Mouse (Mus musculus) bone marrow macrophage, adult 2 months (primary cell): ENCODE data around the gene Apol8.

Experiments used
- CTCF ChIP-seq: IDR thresholded peaks from 2 replicates; pipeline ENCODE4 v1.5.1; 2012; ENCODE audit warnings: low read depth, mild to moderate bottlenecking, low read length, moderate library complexity
- POLR2A ChIP-seq: IDR thresholded peaks from 2 replicates; pipeline ENCODE4 v1.6.1; 2012; ENCODE audit warnings: mild to moderate bottlenecking, low read depth, low read length, borderline replicate concordance

GRCm38 (mm10) chr15:77770341-77770740 is 13.5 kb upstream of the Apol8 start:
- no peak for TF ChIP-seq CTCF
- no peak for TF ChIP-seq POLR2A
